Mouse (Mus musculus) ovary, postnatal 14 days (tissue): ENCODE measurements at regions not wholly inside any gene's neighbourhood (a gene's known extent, or its start where the extent isn't known, plus 50 kb on each side); places are given as distances from the start of the nearest gene placed in this dataset.

ENCODE experiments used
- DNase-seq: peaks from one replicate; pipeline ENCODE4 v3.0.0; 2022; ENCODE audit warnings: low spot score

DNA sequence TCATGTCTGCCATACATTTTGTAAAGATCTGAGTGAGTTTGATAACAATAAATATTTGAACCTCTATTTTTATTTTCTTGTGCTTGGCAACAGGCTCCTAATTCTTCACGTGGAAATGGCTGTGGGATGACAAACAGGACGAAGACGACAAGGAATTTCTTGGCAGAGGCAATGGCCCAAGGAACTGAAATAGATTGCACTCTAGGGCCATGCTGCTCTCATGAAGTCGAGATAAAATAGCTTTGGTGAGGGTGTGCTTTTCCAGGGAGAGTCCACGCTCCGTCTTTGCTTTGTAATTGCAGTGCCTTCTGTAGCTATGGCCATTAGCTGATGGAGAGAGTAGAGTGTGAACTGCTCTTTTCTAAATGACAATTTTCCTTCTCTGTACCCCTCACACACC is 50.9 kb upstream of the 1810046K07Rik start:
- DNase-seq, result no peak

DNA sequence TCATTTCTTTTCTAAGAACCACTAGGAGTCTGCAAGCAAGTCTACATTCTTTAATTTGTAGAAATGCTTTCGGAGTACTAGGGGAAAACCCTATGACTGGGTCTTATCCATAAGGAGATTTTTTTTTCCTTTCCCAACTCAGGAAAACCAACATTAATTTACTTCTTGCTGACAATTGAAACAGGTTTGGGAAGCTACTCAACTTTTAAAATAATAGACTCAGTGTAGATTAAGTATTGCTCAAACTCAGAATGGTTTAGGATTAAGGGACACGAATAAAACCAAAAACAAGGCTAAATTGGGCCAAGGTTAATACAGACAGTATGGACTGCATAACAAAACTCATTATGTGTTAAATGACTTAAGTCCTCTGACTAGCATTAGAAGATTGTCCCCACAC is 65.2 kb upstream of the 1810046K07Rik start:
- no peak for DNase-seq

DNA sequence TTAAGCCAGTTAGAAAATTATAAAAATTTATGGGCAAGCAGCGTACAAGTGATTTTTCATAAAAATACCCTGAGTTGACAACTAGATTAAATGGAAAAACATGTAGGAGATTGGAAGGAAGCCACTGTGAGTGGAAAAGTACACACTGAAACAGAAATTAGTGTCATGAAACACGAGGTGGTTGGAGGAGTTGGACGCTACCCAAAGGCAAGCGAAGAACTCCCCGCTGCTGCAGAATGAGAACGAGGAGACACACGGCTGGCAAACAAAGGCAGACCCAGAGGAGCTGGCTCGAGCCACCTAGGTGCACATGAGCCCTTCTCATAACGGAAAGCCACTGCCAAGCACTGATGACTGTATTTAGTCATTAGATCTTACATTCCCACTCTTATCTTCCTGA is 65.7 kb upstream of the 1810046K07Rik start:
- peak; percentile 18 for DNase-seq

DNA sequence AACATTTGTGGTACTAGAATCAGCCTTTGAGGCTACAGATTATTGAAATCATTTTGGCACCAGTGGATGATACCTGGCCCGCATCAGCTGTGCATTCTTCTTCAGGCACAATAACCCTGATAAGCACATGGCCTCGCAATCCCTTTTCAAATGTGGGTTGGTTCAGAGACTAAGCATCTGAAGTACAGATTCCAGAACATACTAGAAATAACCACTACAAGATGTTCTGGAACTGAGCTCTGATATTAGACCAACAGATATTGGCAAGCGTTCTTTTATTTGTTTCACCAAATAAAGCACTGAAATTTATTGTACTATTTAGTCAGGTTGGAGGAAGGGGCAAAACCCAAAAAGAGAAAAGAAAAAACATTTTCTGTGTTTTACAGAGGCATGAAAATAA is 68.1 kb upstream of the 1810046K07Rik start:
- DNase-seq, result no peak

DNA sequence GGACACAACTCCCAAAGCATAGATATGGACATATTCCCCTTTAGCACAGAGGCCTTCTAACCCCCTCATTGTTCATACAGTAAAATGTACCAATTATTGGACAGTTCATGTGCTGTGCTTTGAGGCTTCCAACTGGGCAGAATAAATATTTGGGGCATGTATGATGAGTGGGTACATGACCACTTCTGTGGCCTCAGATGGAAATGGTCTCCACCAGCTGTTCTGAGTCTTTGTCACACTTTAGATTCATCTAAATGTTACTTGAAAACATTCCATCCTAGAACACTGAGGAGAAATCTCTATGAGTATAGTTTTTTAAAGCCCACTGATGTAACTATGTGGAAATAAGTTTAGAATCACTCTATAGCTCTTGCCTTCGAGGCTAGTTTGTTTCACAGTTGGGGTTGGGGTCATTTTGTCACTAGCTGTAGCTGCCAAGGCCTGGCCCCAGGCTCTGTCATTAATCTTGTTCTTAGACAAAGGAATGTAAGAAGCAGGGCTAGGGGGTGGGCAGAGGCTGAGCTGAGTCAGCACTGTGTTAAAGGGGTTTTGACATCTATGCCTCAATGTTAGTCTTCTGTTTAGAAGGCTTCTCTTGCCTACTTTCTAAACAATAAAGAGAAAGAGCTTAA is 69.0 kb upstream of the 1810046K07Rik start:
- DNase-seq, result no peak

DNA sequence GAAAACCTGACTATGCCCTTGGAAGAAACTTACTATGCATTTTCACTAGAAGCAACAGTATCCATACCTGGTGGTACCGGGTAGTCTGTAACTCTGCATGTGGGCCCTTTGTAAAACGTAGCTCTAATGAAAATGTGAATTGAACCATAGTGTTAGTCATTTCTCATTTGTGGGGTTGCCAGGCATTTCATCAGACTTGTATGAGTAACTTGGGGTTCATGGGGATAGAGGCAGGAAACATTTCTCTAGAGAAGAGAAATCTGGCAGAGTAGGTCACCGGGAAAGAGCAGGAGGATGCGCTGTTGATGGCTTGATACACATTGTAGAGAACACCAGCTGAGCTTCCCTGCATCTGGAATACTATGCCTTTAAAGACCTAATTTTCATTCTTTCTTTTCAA is 70.2 kb upstream of the 1810046K07Rik start:
- DNase-seq, result no peak

DNA sequence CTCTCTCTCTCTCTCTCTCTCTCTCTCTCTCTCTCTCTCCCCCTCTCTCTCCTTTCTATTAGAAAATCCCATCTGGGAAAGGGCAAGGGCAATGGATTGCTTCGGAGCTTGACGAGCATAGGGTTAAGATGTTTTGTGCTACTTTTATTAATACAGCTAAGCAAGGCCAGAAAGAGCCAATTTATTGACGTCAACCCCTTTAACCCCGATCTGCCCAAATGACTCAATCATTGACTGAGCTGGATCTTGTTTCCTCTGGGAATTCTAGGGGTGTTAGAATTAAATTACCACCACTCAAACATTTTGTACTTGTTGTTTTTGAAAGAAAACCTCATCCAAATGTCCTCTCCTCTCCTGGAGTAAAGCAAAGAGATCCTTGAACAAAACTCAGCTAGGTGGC is 70.6 kb upstream of the 1810046K07Rik start:
- no peak for DNase-seq

DNA sequence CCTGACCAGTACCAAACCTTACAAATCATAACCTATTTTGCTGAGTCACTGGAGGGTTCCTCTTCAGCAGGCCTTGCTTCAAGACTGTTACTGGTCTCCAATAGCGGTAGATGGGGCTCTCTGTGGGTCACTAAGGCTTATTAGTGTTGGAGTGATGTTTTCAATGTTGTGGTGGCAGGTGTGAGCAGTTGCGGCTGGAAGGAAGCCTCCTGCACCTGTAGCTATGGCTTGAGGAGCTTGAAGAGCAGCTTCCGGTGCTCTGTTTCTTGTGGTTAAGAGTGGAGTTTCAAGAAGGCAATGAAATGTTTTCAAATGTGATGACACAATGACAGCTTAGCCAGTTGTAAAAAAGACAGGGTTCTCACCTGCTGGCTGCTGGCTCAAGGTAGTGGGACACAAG is 73.1 kb upstream of the 1810046K07Rik start:
- no peak for DNase-seq

DNA sequence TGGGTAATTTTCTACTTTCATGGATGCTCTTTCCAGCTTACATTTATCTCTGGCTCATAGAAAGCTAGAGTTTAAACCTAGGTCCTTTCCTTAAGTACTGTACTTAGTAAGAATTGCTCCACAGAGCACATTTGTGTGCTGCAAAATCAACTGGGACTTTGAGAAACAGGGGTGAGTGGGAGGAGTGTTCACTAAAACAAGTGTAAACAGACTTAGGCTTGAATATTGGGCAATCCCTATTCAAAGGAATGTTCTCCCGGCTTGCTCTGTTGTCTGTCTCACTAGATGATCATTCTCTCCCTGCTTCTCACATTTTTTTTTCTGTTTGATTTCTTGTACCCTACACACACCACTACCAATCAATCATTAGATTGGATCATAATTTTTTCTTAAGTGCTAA is 79.3 kb upstream of the 1810046K07Rik start:
- no peak for DNase-seq

DNA sequence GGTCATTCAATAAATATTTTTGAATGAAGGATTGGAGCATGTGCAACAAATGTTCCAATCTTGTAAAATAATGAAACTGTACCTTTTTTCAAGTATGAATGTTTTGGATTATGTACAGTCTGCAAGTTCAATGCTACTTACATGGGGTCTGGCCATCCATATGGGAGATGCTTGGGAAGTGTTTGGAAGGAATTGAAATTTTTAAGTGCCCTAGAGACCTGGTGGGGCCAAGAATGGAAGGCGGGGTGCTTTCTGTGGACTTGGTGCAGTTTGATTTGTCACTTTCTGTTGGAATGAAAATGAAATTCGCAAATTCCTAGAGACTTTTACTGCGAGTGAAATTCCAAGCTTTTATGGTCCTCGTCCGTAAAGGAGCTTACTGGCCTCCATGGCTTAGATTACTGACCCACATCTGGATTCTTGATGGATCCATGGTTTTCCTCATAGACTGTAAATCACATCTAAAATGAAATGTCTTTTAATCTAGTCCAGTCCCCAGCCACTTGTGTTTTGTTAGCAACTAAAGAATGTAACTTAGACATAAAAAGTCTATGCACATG is 90.3 kb upstream of the 1810046K07Rik start:
- no peak for DNase-seq

DNA sequence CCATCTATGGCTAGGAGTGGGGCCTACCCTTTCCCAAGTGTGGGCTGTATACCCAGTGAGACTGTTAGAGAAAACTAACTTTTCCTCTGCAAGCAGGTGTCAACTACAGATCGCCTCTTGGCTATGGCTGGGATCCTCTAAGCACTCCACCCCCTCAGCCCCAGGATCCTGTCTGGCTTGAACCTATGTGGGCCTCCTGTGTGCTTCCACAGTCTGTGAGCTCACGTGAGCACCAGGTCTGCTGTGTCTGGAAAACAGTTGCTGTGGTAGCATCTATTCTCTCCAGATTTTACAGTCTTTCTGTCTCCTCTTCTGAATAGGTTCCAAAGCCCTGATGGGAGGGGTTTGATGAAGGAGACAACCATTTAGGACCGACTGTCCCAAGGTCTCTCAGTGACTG is 93.8 kb upstream of the 1810046K07Rik start:
- no peak for DNase-seq

DNA sequence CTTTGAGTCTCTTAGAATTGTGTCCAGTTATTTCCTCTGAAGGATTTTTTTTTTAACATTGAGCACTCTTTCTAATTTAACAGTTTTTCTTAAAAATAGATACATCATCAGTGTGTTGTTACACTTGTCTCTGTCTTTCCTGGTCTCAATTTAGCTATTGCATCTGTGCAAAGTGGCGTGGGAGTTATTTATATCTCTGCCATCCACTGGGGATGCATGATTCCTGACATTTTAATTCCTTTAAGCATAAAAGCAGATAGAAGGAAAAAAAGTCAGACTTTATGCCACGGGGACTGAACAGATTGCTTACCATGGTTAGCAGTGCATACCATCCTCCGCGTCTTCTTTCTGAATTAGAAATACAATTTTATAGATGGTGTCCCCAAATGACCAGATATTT is 94.6 kb upstream of the 1810046K07Rik start:
- no peak for DNase-seq

DNA sequence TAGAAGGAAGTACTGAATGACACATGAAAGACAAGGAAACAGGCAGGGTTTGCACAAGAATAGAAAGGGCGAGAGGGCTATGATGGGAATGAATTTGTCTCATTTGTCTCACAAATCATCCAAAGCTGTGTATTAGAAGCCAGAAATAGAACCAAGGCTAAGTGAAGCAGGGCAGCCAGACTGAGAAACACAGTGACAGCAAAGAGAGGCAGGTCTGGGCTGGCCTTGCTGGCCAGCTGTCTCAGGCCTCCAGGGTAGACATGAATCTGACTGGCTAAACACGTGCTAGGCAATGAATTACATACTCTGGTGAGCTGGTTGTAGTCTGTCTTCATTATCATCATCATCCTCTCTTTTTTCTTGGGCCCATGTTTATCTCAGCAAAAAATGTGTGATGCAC is 101.7 kb upstream of the 1810046K07Rik start:
- no peak for DNase-seq

DNA sequence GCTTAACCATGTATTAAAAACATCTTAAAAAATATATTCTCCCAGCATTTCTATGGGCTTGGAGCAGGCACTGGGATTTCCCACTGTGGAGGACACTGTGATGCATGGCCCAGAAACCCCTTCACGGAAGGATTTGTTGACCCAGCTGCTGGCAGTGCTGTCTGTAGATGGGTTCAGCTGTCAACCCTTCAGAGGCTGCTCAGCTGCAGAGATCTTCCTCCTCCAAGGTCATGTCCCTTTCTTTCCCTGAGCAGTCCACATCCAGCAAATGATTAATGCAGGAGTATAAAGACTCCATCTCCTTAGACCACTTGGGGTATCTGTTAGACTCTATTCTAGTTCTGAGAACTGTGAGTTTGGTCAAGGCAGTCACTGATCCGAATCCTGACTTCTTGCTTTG is 108.4 kb upstream of the 1810046K07Rik start:
- DNase-seq, result no peak

DNA sequence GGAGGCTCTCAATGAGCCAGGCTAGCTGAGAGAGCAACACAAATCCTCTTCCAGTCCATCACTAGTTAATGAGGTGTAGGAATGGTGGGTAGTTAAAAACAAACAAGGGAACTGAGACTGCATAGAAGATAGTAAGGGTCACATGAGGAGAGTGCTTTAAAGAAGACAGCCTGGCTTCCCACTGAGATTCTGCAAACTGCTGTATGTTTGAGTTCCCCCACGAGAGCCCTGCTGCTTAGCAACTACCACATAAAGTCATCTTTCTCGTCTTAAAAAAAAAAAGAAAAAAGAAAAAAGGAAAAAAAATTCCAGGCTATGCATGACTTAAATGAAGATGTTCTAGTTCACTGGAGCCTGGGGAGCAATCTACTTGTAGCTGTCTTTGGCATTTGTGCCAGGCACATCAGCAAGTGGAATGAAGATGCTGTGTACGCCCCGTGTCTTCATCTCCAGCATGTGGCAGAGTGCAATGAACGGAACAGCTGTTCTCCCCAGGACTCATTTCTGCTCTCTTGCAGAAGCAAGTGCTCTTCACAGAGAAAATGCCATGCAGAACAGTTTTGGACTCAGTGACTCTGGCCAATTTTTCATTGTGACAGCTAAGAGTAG is 113.2 kb upstream of the 1810046K07Rik start:
- DNase-seq, result no peak

DNA sequence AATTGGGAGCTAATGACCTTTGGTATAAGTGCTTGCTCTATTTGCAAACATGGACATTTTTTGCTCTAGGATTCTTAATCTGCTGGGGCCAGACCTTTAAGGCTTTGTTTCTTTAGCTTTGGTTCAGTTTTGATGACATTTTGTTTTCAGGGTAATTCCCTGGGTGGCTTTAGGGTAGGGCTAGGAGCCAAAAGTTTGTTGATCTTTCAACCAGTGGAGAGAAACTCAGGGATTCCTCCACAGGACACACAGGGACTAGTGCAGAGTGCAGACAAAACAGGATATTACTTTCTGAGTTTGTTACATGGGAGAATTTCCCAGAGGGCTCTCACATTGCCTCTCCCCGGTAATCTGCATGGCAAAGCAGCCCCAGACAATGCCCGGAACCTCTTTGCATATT is 127.0 kb upstream of the 1810046K07Rik start:
- DNase-seq, result no peak

DNA sequence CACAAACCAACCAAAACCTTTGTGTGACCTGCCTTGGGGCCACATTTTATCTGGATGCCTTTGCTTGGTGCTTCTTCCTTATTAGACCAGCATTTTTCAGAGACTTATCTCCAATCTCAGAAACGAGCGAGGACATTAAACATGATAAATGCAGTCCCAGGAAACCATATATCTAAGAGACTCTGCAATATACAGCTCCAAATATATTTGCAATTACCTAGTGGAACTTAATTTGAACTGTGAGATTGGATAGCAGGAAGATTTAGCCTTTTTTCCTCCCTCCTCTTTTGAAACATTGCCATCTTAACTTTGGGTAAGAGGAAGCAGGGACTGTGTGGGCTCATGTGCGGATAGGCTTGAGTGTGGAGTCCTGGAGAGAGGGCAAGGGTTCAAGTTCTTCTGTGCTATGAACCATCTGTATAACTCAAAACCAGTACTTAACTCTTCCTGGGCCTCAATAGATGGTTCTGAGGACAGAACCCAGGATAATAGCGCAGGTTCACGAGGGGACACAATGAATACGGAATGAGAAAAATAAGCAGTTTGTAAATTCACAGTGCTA is 133.8 kb upstream of the 1810046K07Rik start:
- DNase-seq, result no peak

DNA sequence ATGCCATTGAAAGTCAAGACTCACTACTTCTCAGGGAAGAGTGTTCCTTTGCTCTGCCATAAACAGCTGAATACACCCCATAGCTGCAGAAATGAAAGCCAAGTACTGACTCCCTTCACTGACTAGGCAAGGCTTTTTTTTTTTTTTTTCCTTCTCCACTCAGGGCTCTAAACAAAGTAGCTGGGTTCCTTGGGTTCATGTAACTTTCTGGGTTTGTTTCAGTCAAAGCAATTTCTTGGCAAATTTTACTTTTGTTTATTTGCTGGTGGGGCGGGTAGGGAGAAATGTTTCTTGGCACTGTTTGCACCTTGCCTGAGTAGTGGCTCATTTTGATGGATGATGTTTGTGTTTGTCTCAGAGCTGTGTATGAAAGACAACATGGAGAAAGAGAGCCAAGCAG is 141.3 kb upstream of the 1810046K07Rik start:
- no peak for DNase-seq

DNA sequence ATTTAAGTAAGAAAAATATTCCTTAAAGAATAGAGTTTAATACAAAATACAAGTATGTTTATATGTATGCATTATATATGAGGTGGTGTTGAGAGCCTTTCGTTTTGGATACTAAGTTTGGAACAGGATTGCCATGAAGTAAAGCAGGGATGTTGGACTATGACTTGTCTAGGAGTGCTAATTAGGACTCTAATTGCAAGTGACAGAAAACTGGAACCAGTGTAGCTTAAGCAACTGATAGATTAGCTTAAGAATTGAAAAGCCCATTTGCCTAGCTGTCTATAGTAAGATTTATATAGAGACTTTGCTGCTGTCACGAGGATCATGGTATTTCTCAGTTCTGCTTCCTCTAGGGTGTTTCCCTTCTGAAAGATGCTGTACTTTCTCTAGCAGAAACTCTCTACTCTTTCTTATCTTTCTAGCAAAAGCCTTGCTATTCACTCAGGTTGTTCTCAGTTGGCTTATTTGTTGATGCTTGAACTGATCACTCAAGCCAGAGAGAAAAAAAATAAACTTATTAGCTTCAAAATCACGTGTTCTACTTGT is 147.9 kb upstream of the 1810046K07Rik start:
- no peak for DNase-seq

DNA sequence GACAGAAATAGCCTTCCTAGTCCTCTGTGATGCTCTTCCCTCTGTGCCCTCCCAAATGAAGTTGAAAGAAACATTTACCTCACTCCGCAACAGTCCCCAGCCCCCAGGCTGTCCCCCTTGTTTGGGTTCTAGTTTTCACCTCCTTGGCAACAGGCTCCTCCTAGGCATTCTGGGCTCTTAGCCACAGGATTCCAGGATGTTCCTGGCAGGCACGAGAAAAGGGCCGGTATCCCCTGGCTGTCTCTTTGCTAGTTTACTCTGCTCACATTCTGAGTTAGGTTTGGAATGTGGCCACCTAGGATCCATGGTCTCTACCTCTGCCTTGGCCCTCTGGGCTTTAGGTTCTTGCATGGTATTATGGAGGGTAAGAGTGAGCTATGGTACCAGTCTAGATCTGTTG is 159.1 kb upstream of the 1810046K07Rik start:
- no peak for DNase-seq

DNA sequence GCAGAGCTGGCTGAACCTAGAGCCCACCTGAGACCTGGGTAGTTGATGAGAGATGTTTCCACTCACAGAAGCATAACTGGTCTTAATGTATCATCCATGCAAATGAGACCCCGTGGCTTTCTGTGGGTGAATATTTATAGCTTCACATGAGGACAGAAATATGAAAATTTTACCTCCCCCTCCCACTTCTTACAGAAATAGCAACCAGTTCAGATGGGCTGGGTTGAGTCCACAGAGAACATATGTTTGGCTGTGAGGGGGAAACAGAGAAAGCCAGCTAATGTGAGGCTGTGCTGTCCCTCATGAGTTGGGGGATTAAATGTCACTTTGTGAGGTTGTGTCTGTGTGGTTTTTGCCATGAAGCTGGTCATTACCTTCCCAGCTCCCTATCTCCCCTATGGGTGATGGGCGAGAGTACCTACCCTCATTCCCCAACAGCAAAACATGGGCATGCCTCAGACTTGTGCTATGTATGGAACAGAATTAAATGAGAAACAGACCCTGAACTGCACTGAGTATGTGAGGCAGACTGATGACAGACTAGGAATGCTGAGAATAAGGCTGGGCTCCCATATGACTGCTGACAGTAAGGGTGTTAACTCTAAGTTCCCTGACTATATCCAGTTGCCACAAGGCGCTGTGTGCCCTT is 178.7 kb upstream of the 1810046K07Rik start:
- no peak for DNase-seq

DNA sequence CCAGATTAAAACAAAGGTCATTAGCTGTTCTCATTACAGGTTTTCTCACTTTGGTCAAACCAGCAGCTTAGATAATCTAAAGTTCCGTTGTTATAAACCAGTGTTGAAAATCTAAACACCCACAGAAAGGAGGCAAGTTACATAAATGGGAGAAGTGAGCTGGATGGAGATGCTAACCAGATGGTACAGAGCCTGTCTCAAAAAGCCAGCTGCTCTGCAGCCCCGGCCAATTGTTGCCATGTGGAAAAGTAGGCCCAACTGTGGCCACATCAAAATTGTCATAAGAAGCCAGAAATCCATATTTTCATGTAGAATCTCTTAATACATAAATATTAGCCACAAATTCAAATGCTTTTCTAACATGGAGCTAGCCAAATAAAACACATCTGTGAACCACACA is 188.9 kb upstream of the 1810046K07Rik start:
- no peak for DNase-seq

DNA sequence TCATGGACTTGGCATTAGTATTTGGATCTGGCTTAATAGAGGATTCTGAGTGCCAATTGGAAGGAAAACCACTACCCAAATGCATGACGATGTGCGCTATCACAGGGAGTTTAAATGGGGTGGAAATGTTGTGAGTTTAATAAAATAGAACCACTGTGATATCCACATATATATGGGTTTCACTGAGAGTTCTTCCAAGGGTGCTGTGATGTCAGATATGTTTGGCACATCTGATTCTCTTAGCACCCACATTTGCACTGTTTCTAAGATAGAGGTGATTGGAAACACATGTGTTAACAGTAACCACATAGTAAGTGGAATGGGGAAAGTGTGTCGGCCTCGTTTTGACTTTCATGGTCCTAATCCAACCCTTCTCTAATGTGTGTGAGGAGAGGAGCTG is 189.7 kb upstream of the 1810046K07Rik start:
- no peak for DNase-seq
